Mouse (Mus musculus) stomach, embryonic 15.5 days (tissue): ENCODE measurements around the gene Slc48a1. TPM values are rescaled to one million over a fixed set of nuclear protein-coding genes. Genes with fewer than 3 reads are reported as not detected.

ENCODE experiments used
- ATAC-seq: fragments of 200-750 bp; cut with Nextera tagmentation; 2 replicates; pipeline ENCODE4 v1.8.0; 2017; ENCODE audit warnings: low read depth, moderate number of reproducible peaks, moderate TSS enrichment; ENCODE audit not compliant: insufficient read depth, low FRiP score
- H3K27ac ChIP-seq: fragments of 300-500 bp; sonication (generic); 2 replicates; pipeline ENCODE4 v1.5.1; 2015; ENCODE audit warnings: mild to moderate bottlenecking, inconsistent platforms
- H3K27me3 ChIP-seq: fragments of 300-500 bp; sonication (generic); replicated peaks from 2 replicates; pipeline ENCODE4 v1.6.1; 2015; ENCODE audit warnings: inconsistent platforms
- H3K36me3 ChIP-seq: fragments of 300-500 bp; sonication (generic); 2 replicates; pipeline ENCODE4 v1.6.1; 2015; ENCODE audit warnings: inconsistent platforms
- H3K4me1 ChIP-seq: fragments of 300-500 bp; sonication (generic); 2 replicates; pipeline ENCODE4 v1.6.1; 2015; ENCODE audit warnings: inconsistent platforms
- H3K4me2 ChIP-seq: fragments of 300-500 bp; sonication (generic); 2 replicates; pipeline ENCODE4 v1.6.1; 2015; ENCODE audit warnings: mild to moderate bottlenecking, inconsistent platforms
- H3K4me3 ChIP-seq: fragments of 300-500 bp; sonication (generic); replicated peaks from 2 replicates; pipeline ENCODE4 v1.5.1; 2015; ENCODE audit warnings: inconsistent platforms
- H3K9ac ChIP-seq: fragments of 300-500 bp; sonication (generic); 2 replicates; pipeline ENCODE4 v1.6.1; 2015; ENCODE audit warnings: inconsistent platforms
- H3K9me3 ChIP-seq: fragments of 300-500 bp; sonication (generic); 2 replicates; pipeline ENCODE4 v1.6.1; 2016; ENCODE audit warnings: inconsistent platforms
- WGBS: fragments of 180-500 bp; shearing (Covaris S2); methylation state at CpG from one replicate; pipeline ENCODE4 v1.1.7; 2015; 5-methylcytosine and 5-hydroxymethylcytosine counted together
- polyA plus RNA-seq: library from polyadenylated mRNA; unstranded; fragments of >200 nt; fragmentation: Nextera tagmentation; extraction: Ambion mirVana; gene quantifications from 2 replicates; pipeline ENCODE4 v1.2.1, GENCODE M21; 2015

Gene Slc48a1
- polyA plus RNA-seq, 1 experiment from 2014 or later: 41.9 TPM

GRCm38 (mm10) chr15:97755361-97755760 is 23.0 kb upstream of the Slc48a1 start:
- peaks cover 13% of the 10 kb centered on the region for H3K4me1 ChIP-seq
- no peak overlapping the region for H3K9ac ChIP-seq
- no peak for ATAC-seq
- H3K9me3 ChIP-seq: no peaks in the 10 kb centered on the region
- H3K27me3 ChIP-seq: no peaks in the 10 kb centered on the region
- H3K4me3 ChIP-seq: no peak overlapping the region
- H3K36me3 ChIP-seq: no peaks in the 10 kb centered on the region
- 49% methylated on average over 8 of the region's 8 CpGs for WGBS
- H3K4me2 ChIP-seq: no peak overlapping the region
- no peak overlapping the region for H3K27ac ChIP-seq

- Histone ChIP-seq H3K4me2 (no peak overlapping the region), H3K36me3 (no peaks in the 10 kb centered on the region), H3K27me3 (no peaks in the 10 kb centered on the region), H3K4me1 (peaks cover 9% of the 10 kb centered on the region; the same call in 1 of the 2 replicates), H3K9ac (no peak overlapping the region), H3K9me3 (no peaks in the 10 kb centered on the region), H3K4me3 (no peak overlapping the region), H3K27ac (no peak overlapping the region)
- 80% methylated on average over 9 of the region's 9 CpGs for WGBS
- ATAC-seq: no peak
Measured at GRCm38 (mm10) chr15:97760006-97760405, 18.3 kb upstream of the Slc48a1 start.

DNA sequence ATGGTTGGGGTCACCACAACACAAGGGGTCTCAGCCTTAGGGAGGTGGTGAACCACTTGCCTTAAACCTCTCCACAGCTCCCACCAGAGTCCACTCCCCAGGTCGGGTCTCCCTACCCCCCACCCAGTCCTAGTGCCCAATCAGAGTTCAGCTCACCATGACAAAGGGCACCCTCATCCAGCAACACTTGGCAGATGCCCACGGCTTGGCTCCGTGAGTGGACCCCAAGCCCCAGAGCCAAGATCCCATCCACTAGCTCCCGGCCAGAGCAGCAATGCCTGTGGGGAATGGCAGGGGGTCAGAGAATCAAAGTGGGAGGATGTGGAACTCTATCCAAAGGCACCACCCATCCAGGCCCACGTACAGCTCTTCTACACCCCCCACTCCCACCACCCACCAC is 17.4 kb upstream of the Slc48a1 start:
- Histone ChIP-seq H3K9ac (no peak overlapping the region), H3K4me3 (no peak overlapping the region), H3K4me2 (0 out of 2 replicates have a peak overlapping the region, but pooled peaks have one; percentile 0), H3K4me1 (0 out of 2 replicates have a peak, but pooled peaks cover 4% of the 10 kb centered on the region), H3K9me3 (no peaks in the 10 kb centered on the region), H3K27me3 (no peaks in the 10 kb centered on the region), H3K27ac (no peak overlapping the region), H3K36me3 (no peaks in the 10 kb centered on the region)
- no peak for ATAC-seq
- WGBS: 66% methylated on average over 5 of the region's 5 CpGs

DNA sequence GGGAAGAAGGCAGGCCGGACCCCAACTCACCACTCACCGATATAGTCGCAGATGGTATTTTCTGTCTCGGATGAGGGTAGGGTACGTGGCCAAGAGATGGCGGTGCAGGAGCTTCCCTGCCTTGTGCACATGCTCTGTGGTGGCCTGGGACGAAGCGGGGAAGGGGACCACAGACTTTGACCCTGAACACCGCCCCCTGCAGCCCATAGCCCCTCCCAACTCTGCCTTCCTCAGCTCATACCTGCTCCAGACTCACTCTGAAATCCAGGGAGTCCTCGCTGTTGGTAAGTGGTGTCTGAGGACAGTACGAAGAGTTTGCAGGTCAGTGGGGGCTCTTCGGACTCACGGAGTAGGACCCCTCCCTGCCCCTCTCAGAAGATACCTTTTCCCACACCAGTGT is 16.9 kb upstream of the Slc48a1 start:
- H3K4me1 ChIP-seq: 0 out of 2 replicates have a peak, but pooled peaks cover 6% of the 10 kb centered on the region
- H3K27ac ChIP-seq: peak overlapping the region; percentile 9; the same call in 1 of the 2 replicates
- peaks cover under 1% of the 10 kb centered on the region; the same call in 1 of the 2 replicates for H3K27me3 ChIP-seq
- H3K36me3 ChIP-seq: no peaks in the 10 kb centered on the region
- H3K4me2 ChIP-seq: peak overlapping the region; percentile 0; the same call in 1 of the 2 replicates
- H3K9ac ChIP-seq: no peak overlapping the region
- peak; percentile 15; the same call in 1 of the 2 replicates for ATAC-seq
- no peaks in the 10 kb centered on the region for H3K9me3 ChIP-seq
- no peak overlapping the region for H3K4me3 ChIP-seq
- WGBS: 50% methylated on average over 13 of the region's 13 CpGs

GRCm38 (mm10) chr15:97762733-97763132 is 15.6 kb upstream of the Slc48a1 start:
- H3K27ac ChIP-seq: no peak overlapping the region
- H3K4me3 ChIP-seq: no peak overlapping the region
- peaks cover 17% of the 10 kb centered on the region for H3K4me1 ChIP-seq

DNA sequence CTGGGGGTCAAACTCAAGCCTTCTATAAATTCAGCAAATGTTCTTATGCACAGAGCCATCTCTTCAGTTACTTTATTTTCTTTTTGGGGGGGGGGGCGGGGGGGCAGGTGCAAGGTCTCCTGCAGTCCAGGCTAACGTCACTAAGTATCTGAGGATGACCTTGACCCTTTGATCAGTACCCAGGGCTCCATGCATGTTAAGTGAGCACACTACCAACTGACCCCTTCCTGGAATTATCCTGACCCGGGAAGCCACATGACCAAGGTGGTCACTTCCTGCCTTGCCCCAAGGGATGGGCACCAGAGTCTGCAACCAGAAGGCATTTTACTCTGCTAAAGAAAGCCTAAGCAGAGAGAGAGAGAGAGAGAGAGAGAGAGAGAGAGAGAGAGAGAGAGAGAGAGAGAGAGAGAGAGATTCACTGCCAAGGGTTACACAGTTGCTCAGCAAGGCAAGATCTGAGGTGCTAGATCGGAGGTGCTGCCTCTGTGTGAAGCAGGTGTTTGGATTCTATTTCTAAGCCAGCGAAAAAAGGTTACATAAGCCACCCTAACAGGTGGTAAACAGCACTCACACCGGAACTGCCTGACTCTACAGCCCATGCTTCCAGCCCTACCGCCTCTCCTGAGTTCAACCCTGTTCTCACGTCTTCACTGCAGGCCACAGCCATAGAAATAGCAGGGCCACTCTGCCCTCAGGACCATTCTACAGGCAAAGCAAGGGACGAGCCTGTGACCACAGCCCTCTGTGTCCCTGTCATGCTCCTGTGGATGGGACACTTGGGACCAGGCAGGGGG is 14.9 kb upstream of the Slc48a1 start:
- H3K9me3 ChIP-seq: no peaks in the 10 kb centered on the region
- no peak for ATAC-seq

More at GRCm38 (mm10) chr15:97762733-97763132, 15.6 kb upstream of the Slc48a1 start:
- no peak for ATAC-seq
- WGBS: 65% methylated on average over 9 of the region's 9 CpGs
- H3K9ac ChIP-seq: no peak overlapping the region
- no peak overlapping the region for H3K4me2 ChIP-seq
- H3K27me3 ChIP-seq: peaks cover 10% of the 10 kb centered on the region; the same call in 1 of the 2 replicates
- H3K36me3 ChIP-seq: no peaks in the 10 kb centered on the region
- H3K9me3 ChIP-seq: no peaks in the 10 kb centered on the region

GRCm38 (mm10) chr15:97764532-97764931 is 13.8 kb upstream of the Slc48a1 start:
- no peak for ATAC-seq
- Histone ChIP-seq H3K9me3 (no peaks in the 10 kb centered on the region), H3K4me2 (no peak overlapping the region), H3K4me3 (no peak overlapping the region), H3K4me1 (peaks cover 24% of the 10 kb centered on the region), H3K36me3 (no peaks in the 10 kb centered on the region), H3K27ac (no peak overlapping the region), H3K9ac (no peak overlapping the region), H3K27me3 (peaks cover 16% of the 10 kb centered on the region)
- WGBS: 54% methylated on average over 2 of the region's 2 CpGs

More for the DNA sequence above, 14.9 kb upstream of the Slc48a1 start:
- 67% methylated on average over 9 of the region's 9 CpGs for WGBS
- Histone ChIP-seq H3K4me1 (peaks cover 23% of the 10 kb centered on the region), H3K4me2 (no peak overlapping the region), H3K9ac (no peak overlapping the region), H3K4me3 (no peak overlapping the region), H3K27ac (no peak overlapping the region), H3K27me3 (peaks cover 10% of the 10 kb centered on the region), H3K36me3 (no peaks in the 10 kb centered on the region)

DNA sequence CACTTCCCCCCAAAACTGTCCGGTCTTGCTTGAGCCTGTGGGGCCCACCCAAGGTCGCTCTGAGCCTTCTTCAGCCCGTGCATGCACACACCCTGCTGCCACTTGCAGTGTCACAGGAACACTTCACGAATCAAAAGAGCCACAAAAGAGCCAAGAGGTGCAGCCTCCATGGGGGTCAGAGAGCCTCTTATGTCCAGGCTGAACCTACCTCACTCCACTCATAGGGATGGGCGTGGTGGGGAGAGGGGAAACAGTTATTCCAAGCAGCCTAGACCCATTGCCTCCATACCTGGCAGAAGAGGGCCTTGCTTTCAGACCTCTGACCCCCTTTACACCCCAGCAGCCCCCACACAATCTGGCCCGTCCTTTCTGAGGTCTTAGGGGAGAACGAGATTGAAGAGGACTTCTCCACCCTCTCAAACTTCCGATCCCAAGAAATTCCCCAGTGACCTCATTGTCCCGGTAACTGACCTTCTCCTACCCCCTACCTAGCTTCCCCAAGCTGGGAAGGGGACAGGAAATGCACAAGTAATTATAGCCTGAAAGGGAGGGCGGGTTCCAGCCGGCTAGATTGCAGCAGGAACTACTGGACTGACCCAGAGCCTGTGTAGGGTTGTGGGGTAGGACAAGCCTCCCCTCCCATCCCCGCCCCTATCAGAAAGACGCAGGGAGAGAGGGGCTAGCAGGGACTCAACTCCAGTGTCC is 13.1 kb upstream of the Slc48a1 start:
- H3K4me2 ChIP-seq: peak overlapping the region; percentile 19; the same call in 1 of the 2 replicates
- no peak for ATAC-seq
- WGBS: 46% methylated on average over 13 of the region's 13 CpGs

GRCm38 (mm10) chr15:97766194-97766593 is 12.1 kb upstream of the Slc48a1 start:
- no peak for ATAC-seq
- no peaks in the 10 kb centered on the region for H3K9me3 ChIP-seq
- peak overlapping the region; percentile 97 for H3K4me2 ChIP-seq
- H3K9ac ChIP-seq: no peak overlapping the region
- no peak overlapping the region for H3K27ac ChIP-seq
- 32% methylated on average over 8 of the region's 8 CpGs for WGBS
- peaks cover 21% of the 10 kb centered on the region for H3K27me3 ChIP-seq
- peak overlapping the region; percentile 55 for H3K4me3 ChIP-seq
- H3K36me3 ChIP-seq: no peaks in the 10 kb centered on the region
- H3K4me1 ChIP-seq: peaks cover 24% of the 10 kb centered on the region

More for the DNA sequence above, 13.1 kb upstream of the Slc48a1 start:
- peaks cover 24% of the 10 kb centered on the region for H3K4me1 ChIP-seq
- H3K36me3 ChIP-seq: no peaks in the 10 kb centered on the region
- H3K9me3 ChIP-seq: no peaks in the 10 kb centered on the region
- H3K27me3 ChIP-seq: peaks cover 21% of the 10 kb centered on the region
- H3K27ac ChIP-seq: no peak overlapping the region
- H3K4me3 ChIP-seq: no peak overlapping the region
- no peak overlapping the region for H3K9ac ChIP-seq

- no peaks in the 10 kb centered on the region for H3K9me3 ChIP-seq
- peak overlapping the region; percentile 97 for H3K4me2 ChIP-seq
- peaks cover 24% of the 10 kb centered on the region for H3K4me1 ChIP-seq
- H3K27me3 ChIP-seq: peaks cover 21% of the 10 kb centered on the region
- H3K36me3 ChIP-seq: no peaks in the 10 kb centered on the region
- 0 out of 2 replicates have a peak overlapping the region, but pooled peaks have one; percentile 14 for H3K27ac ChIP-seq
- H3K4me3 ChIP-seq: peak overlapping the region; percentile 55
- 12% methylated on average over 23 of the region's 23 CpGs for WGBS
- no peak for ATAC-seq
- H3K9ac ChIP-seq: peak overlapping the region; percentile 12; the same call in 1 of the 2 replicates
Measured at GRCm38 (mm10) chr15:97766594-97767279, 11.6 kb upstream of the Slc48a1 start.
